Mouse (Mus musculus) lung, postnatal 0 days (tissue): ENCODE data around the gene Nuak1.

Source experiments
- CTCF ChIP-seq: IDR thresholded peaks from 2 replicates; pipeline ENCODE4 v1.5.1; 2016; ENCODE audit warnings: antibody characterized with exemption, mild to moderate bottlenecking
- EP300 ChIP-seq: IDR thresholded peaks from 2 replicates; pipeline ENCODE4 v1.6.1; 2016; ENCODE audit warnings: antibody characterized with exemption, mild to moderate bottlenecking, control low read depth

- TF ChIP-seq CTCF: no peak
- no peak for TF ChIP-seq EP300
Observed at GRCm38 (mm10) chr10:84401189-84401588, 39.2 kb downstream of the Nuak1 start.
